Mouse (Mus musculus) C2C12 (cell line): ENCODE results near the gene Prdm11. TPM values are rescaled to one million over a fixed set of nuclear protein-coding genes. Genes with fewer than 3 reads are reported as not detected.

Experiments used
- H3K27me3 ChIP-seq: one replicate; pipeline ENCODE4 v1.6.1; 2011; ENCODE audit not compliant: control insufficient read depth, insufficient read depth, insufficient read length
- H3K36me3 ChIP-seq: one replicate; pipeline ENCODE4 v1.6.1; 2011; ENCODE audit not compliant: control insufficient read depth, insufficient read depth
- H3K4me3 ChIP-seq: one replicate; pipeline ENCODE4 v1.5.1; 2011; ENCODE audit warnings: mild to moderate bottlenecking, control low read depth; ENCODE audit not compliant: poor library complexity, insufficient read depth, severe bottlenecking
- H3K79me2 ChIP-seq: one replicate; pipeline ENCODE4 v1.6.1; 2011; ENCODE audit not compliant: control insufficient read depth, insufficient read depth
- H3K79me3 ChIP-seq: one replicate; pipeline ENCODE4 v1.6.1; 2011; ENCODE audit warnings: low read depth, control low read depth
- H3ac ChIP-seq: one replicate; pipeline ENCODE3; 2011; ENCODE audit warnings: low read depth; ENCODE audit not compliant: control insufficient read depth, insufficient read length
- CEBPB ChIP-seq: IDR thresholded peaks from one replicate; pipeline ENCODE4 v1.6.1; 2011; ENCODE audit warnings: low read depth, mild to moderate bottlenecking, control low read depth, moderate library complexity
- CTCF ChIP-seq: IDR thresholded peaks from one replicate; pipeline ENCODE4 v1.5.1; 2011; ENCODE audit not compliant: control insufficient read depth, insufficient read depth, insufficient read length
- FOSL1 ChIP-seq: IDR thresholded peaks from one replicate; pipeline ENCODE4 v1.8.0; 2011; ENCODE audit warnings: mild to moderate bottlenecking, low read length; ENCODE audit not compliant: poor library complexity, insufficient read depth, severe bottlenecking
- MAX ChIP-seq: IDR thresholded peaks from one replicate; pipeline ENCODE4 v1.6.1; 2011; ENCODE audit warnings: mild to moderate bottlenecking, control low read depth
- MYOD1 ChIP-seq: IDR thresholded peaks from one replicate; pipeline ENCODE4 v1.6.1; 2011; ENCODE audit warnings: low read depth; ENCODE audit not compliant: control insufficient read depth, insufficient read length
- MYOG ChIP-seq: IDR thresholded peaks from one replicate; pipeline ENCODE4 v1.6.1; 2011; ENCODE audit not compliant: control insufficient read depth, insufficient read length; ENCODE audit errors: extremely low read depth
- USF1 ChIP-seq: IDR thresholded peaks from one replicate; pipeline ENCODE4 v1.6.1; 2011; ENCODE audit warnings: low read depth, mild to moderate bottlenecking, control low read depth, moderate library complexity
- polyA plus RNA-seq: library from polyadenylated mRNA; unstranded; fragments of >200 nt; fragmentation: generic; extraction: Trizol; gene quantifications from one replicate; pipeline ENCODE4 v1.2.1, GENCODE M21; 2012; ENCODE audit warnings: missing spikeins

Prdm11 gene
- polyA plus RNA-seq, 1 experiment, result 2.7 TPM

DNA sequence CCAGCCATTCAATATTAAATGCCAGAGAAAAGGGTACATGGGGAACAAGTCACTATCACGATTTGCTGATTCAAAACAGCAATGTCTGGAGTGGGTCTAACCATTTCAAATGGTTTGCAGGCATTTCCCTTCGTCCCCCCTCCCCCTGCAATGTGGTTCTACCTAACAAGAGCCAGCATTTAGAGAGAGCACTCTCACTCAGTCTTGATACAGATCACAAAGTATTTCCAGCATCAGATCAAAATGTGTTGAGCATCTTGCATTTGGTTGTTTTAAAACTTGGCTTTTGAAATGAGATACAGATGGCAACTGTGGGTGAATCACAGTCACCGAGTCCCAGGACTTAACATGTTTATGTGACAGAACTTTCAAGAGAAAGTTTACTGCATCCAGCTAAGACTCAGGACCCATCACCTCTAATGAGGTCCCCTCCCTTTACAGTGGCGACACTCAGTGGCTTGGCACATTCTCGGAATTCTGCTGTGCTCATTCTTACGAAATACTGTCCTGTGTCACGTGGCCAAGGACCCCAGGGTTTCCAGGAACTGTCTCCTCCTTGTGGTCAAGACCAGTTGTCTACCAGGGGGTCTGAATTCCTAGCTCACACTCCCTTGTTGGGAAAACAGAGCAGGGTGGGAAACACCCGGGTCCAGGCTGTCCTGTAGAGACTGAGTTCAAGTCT, 63.2 kb downstream of the Prdm11 start:
- no peak overlapping the region for H3K4me3 ChIP-seq
- H3K79me2 ChIP-seq, result no peaks in the 10 kb centered on the region
- TF ChIP-seq USF1, result peak; percentile 93
- peak; percentile 84 for TF ChIP-seq CEBPB
- TF ChIP-seq FOSL1, result no peak
- TF ChIP-seq MYOD1, result no peak
- no peak for TF ChIP-seq MYOG
- TF ChIP-seq MAX, result no peak
- no peak for TF ChIP-seq CTCF
- no peaks in the 10 kb centered on the region for H3K36me3 ChIP-seq
- H3K79me3 ChIP-seq, result no peaks in the 10 kb centered on the region
- no peaks in the 10 kb centered on the region for H3K27me3 ChIP-seq
- no peak overlapping the region for H3ac ChIP-seq

- no peaks in the 10 kb centered on the region for H3K79me3 ChIP-seq
- TF ChIP-seq MYOG, result no peak
- no peak for TF ChIP-seq USF1
- no peak for TF ChIP-seq CTCF
- TF ChIP-seq MAX, result no peak
- no peak for TF ChIP-seq MYOD1
- no peak for TF ChIP-seq CEBPB
- TF ChIP-seq FOSL1, result no peak
- no peak overlapping the region for H3K4me3 ChIP-seq
- no peaks in the 10 kb centered on the region for H3K27me3 ChIP-seq
- H3ac ChIP-seq, result no peak overlapping the region
- no peaks in the 10 kb centered on the region for H3K36me3 ChIP-seq
- no peaks in the 10 kb centered on the region for H3K79me2 ChIP-seq
Measured at GRCm38 (mm10) chr2:92980165-92980564, 65.8 kb downstream of the Prdm11 start.

GRCm38 (mm10) chr2:92975031-92975790, 70.8 kb downstream of the Prdm11 start:
- Histone ChIP-seq H3K27me3 (no peaks in the 10 kb centered on the region), H3K79me3 (no peaks in the 10 kb centered on the region), H3K79me2 (no peaks in the 10 kb centered on the region), H3K4me3 (no peak overlapping the region), H3ac (no peak overlapping the region), H3K36me3 (no peaks in the 10 kb centered on the region)
- no peak for TF ChIP-seq USF1
- TF ChIP-seq FOSL1, result no peak
- no peak for TF ChIP-seq MAX
- no peak for TF ChIP-seq CTCF
- TF ChIP-seq CEBPB, result no peak
- no peak for TF ChIP-seq MYOG
- no peak for TF ChIP-seq MYOD1

DNA sequence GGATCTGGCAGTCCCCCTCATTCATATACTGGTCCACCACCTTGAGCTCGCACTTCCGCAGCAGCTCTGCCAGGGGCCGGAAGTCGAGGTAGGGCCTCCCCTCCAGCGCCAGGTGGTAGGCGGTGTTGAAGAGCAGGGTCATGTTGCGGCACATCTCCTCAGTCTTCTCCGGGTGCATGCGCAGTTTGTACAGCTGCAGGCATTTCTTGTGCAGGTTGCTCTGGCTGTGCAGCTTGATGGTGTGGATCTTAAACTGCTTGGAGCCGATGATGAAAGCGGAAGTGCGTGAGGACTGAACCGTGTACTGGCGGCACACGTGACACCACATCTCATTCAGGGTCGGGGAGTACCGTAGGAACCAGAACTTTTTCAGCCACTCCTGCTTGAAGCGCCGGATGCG, 72.3 kb downstream of the Prdm11 start:
- H3K36me3 ChIP-seq, result no peaks in the 10 kb centered on the region

GRCm38 (mm10) chr2:92972071-92972470, 73.9 kb downstream of the Prdm11 start:
- Histone ChIP-seq H3K36me3 (no peaks in the 10 kb centered on the region), H3K79me2 (no peaks in the 10 kb centered on the region), H3K79me3 (no peaks in the 10 kb centered on the region), H3K4me3 (no peak overlapping the region), H3K27me3 (no peaks in the 10 kb centered on the region), H3ac (no peak overlapping the region)
- TF ChIP-seq CTCF (no peak), MYOD1 (no peak), CEBPB (no peak), FOSL1 (no peak), MAX (no peak), MYOG (no peak), USF1 (no peak)

More for the DNA sequence above, 72.3 kb downstream of the Prdm11 start:
- TF ChIP-seq FOSL1 (no peak), CEBPB (no peak), USF1 (no peak), CTCF (no peak), MYOD1 (no peak), MYOG (no peak)
- Histone ChIP-seq H3ac (no peak overlapping the region), H3K79me3 (no peaks in the 10 kb centered on the region), H3K27me3 (no peaks in the 10 kb centered on the region), H3K4me3 (no peak overlapping the region), H3K79me2 (no peaks in the 10 kb centered on the region)
